In the genomic region with DNA sequence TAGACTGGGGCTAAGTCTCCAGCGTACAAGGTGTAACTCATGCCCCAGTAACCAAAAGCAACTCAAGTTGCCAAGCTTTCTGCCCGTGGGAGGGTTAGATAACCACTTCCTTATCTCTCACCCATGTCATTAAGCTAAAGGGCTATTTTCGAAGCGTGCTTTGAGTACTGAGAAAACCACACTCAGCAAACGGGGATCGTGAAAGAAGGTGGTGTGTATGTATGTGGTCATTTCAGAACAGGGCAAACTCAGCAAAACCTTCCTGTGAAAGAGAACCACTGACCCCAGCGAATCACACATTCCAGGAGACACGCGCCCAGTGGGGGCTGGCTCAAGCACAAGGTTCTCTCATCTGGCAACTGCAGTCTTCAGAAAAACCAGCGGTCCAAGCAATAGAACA, we compare ENCODE assay signal across 9 mouse cellular contexts. TPM values are rescaled to one million over a fixed set of nuclear protein-coding genes. Genes with fewer than 3 reads are reported as not detected.
A peak's percentile ranks its signal among the peaks of the same experiment; 100 is the strongest.
DNase-seq lines count a peak whose midpoint lies in the region; ATAC-seq and TF ChIP-seq lines count a peak whose summit lies in the region.
"Had no signal": no experiment of that assay in that cellular context is flagged by ENCODE, and none has a peak within 500 bp of the region (broad histone marks: within the 10 kb centered on the region; RNA-seq: fewer than 3 reads in every experiment).

No protein-coding gene starts in this region.

- peak overlapping the region; percentile 82 for H3K27ac ChIP-seq in gastrocnemius, adult 2 months
- no peak overlapping the region for H3K27ac ChIP-seq in hindbrain, postnatal 0 days
- H3K27ac ChIP-seq: embryonic facial prominence, embryonic 15.5 days had no signal

- ATAC-seq in hindbrain, postnatal 0 days = no peak

- peaks cover 80% of the 10 kb centered on the region for H3K4me1 ChIP-seq in erythroblast, embryonic 14.5 days (ENCODE audit: control insufficient read depth)
- no peaks in the 10 kb centered on the region for H3K4me1 ChIP-seq in hindbrain, postnatal 0 days (ENCODE audit: insufficient read depth, low read length)

- TF ChIP-seq CTCF in gastrocnemius, adult 2 months (IDR thresholded peaks at IDR 0.05) = no peak
- TF ChIP-seq CTCF in hindbrain, postnatal 0 days (IDR thresholded peaks at IDR 0.05; ENCODE audit: low read depth) = no peak

- DNase-seq in gastrocnemius, adult 2 months = no peak
- DNase-seq in gastrocnemius, postnatal 14 days = no peak
- DNase-seq in kidney, postnatal 25 days = peak; percentile 76 to 87
- DNase-seq in spleen, postnatal 14 days (ENCODE audit: low spot score in 2 of 2) = peak; percentile 42 to 49
- DNase-seq in cerebellum, postnatal 36 days = no peak
- no peak for DNase-seq in hindbrain, postnatal 0 days (ENCODE audit: low spot score)
- DNase-seq in urinary bladder, adult 18-20 months (ENCODE audit: low spot score in 2 of 2) = no peak

- no peak overlapping the region for H3K4me2 ChIP-seq in hindbrain, postnatal 0 days (ENCODE audit: low read depth, low read length)
- H3K4me2 ChIP-seq: embryonic facial prominence, embryonic 15.5 days had no signal

- intact Hi-C loops in gastrocnemius, adult 2 months (cut with DNase I) = loop anchor here (5.0 kb wide), 1 partner anchor 34 kb away; no protein-coding TSS in a partner anchor
- intact Hi-C loops in gastrocnemius, postnatal 14 days (cut with DNase I; ENCODE audit: low total_unique reads) = no loop called here

- 84% methylated on average over 10 of the region's 10 CpGs for WGBS in hindbrain, postnatal 0 days

- H3K36me3 ChIP-seq in erythroblast, embryonic 14.5 days (ENCODE audit: control insufficient read depth) = peaks cover 24% of the 10 kb centered on the region
- H3K36me3 ChIP-seq in hindbrain, postnatal 0 days (ENCODE audit: insufficient read depth, low read length) = no peaks in the 10 kb centered on the region
- H3K36me3 ChIP-seq: embryonic facial prominence, embryonic 15.5 days had no signal

- peak overlapping the region; percentile 30; the same call in 1 of the 2 replicates for H3K4me3 ChIP-seq in gastrocnemius, adult 2 months
- H3K4me3 ChIP-seq in erythroblast, embryonic 14.5 days (replicated peaks) = peak overlapping the region; percentile 54
- H3K4me3 ChIP-seq in hindbrain, postnatal 0 days (ENCODE audit: low read length) = no peak overlapping the region
- H3K4me3 ChIP-seq: embryonic facial prominence, embryonic 15.5 days had no signal

- H3K9me3 ChIP-seq in erythroblast, embryonic 14.5 days (ENCODE audit: control insufficient read depth, low read length) = no peaks in the 10 kb centered on the region
- H3K9me3 ChIP-seq in hindbrain, postnatal 0 days (ENCODE audit: low read length) = no peaks in the 10 kb centered on the region
- H3K9me3 ChIP-seq: embryonic facial prominence, embryonic 15.5 days had no signal

- H3K9ac ChIP-seq in hindbrain, postnatal 0 days (replicated peaks; ENCODE audit: low read length) = no peak overlapping the region
- H3K9ac ChIP-seq: embryonic facial prominence, embryonic 15.5 days had no signal

- H3K27me3 ChIP-seq in erythroblast, embryonic 14.5 days (ENCODE audit: control insufficient read depth) = no peaks in the 10 kb centered on the region
- no peaks in the 10 kb centered on the region for H3K27me3 ChIP-seq in hindbrain, postnatal 0 days (ENCODE audit: insufficient read depth, low read length)
- H3K27me3 ChIP-seq: embryonic facial prominence, embryonic 15.5 days had no signal

RNA-seq across cellular contexts. Expression of a gene that starts 19.4 kb away (rescaled TPM):
- total RNA-seq in gastrocnemius, adult 2 months (2021) = 100 to 1,000 TPM in 1 of 2 experiments, 10 to 100 TPM in 1; 59.4 to 114 TPM
- total RNA-seq in gastrocnemius, postnatal 14 days (2021) = 10 to 100 TPM; 57.4 to 66.8 TPM
- 0.29 and 0.37 TPM in 2 replicates for polyA plus RNA-seq in erythroblast, embryonic 14.5 days (2012)
- 41.0 and 42.2 TPM in 2 replicates for total RNA-seq in hindbrain, postnatal 0 days (2014; rRNA removed)
- polyA plus RNA-seq in hindbrain, postnatal 0 days (2015; fragmentation: Nextera tagmentation; extraction: Ambion mirVana) = 43.6 and 44.8 TPM in 2 replicates

RNA-seq across cellular contexts. Expression of a gene that starts 28.2 kb away (rescaled TPM):
- 100 to 1,000 TPM; 105 to 106 TPM for total RNA-seq in gastrocnemius, adult 2 months (2021)
- total RNA-seq in gastrocnemius, postnatal 14 days (2021) = 100 to 1,000 TPM; 105 to 106 TPM
- 2.8 and 4.4 TPM in 2 replicates for polyA plus RNA-seq in erythroblast, embryonic 14.5 days (2012)
- 26.9 and 27.2 TPM in 2 replicates for total RNA-seq in hindbrain, postnatal 0 days (2014; rRNA removed)
- polyA plus RNA-seq in hindbrain, postnatal 0 days (2015; fragmentation: Nextera tagmentation; extraction: Ambion mirVana) = 149 and 153 TPM in 2 replicates

Comparison
In these comparisons a context has a peak if more than half of its experiments do, and no peak if none do; other contexts are left out.
1. DNase-seq: peak in kidney, postnatal 25 days (2 of 2) and spleen, postnatal 14 days (2 of 2); none in gastrocnemius, adult 2 months (single experiment), gastrocnemius, postnatal 14 days (single experiment), cerebellum, postnatal 36 days (0 of 2), hindbrain, postnatal 0 days (single experiment) and urinary bladder, adult 18-20 months (0 of 2).